Mouse (Mus musculus) midbrain, embryonic 12.5 days (tissue): ENCODE measurements around the gene Gm20532. TPM values are rescaled to one million over a fixed set of nuclear protein-coding genes. Genes with fewer than 3 reads are reported as not detected.
A peak's percentile ranks its signal among the peaks of the same experiment; 100 is the strongest.

Experiments
- ATAC-seq: fragments of 200-750 bp; cut with Nextera tagmentation; 2 replicates; pipeline ENCODE4 v1.8.0; 2017; ENCODE audit warnings: low read depth, moderate TSS enrichment, moderate library complexity; ENCODE audit not compliant: low FRiP score
- H3K27ac ChIP-seq: fragments of 300-500 bp; sonication (generic); replicated peaks from 2 replicates; pipeline ENCODE4 v1.5.1; 2016; ENCODE audit warnings: mild to moderate bottlenecking
- H3K27me3 ChIP-seq: fragments of 300-500 bp; sonication (generic); 2 replicates; pipeline ENCODE4 v1.6.1; 2016; ENCODE audit warnings: mild to moderate bottlenecking
- H3K36me3 ChIP-seq: fragments of 300-500 bp; sonication (generic); 2 replicates; pipeline ENCODE4 v1.6.1; 2016
- H3K4me1 ChIP-seq: fragments of 300-500 bp; sonication (generic); 2 replicates; pipeline ENCODE4 v1.6.1; 2016
- H3K4me2 ChIP-seq: fragments of 300-500 bp; sonication (generic); replicated peaks from 2 replicates; pipeline ENCODE4 v1.6.1; 2016; ENCODE audit warnings: mild to moderate bottlenecking, moderate library complexity
- H3K4me3 ChIP-seq: fragments of 300-500 bp; sonication (generic); 2 replicates; pipeline ENCODE4 v1.5.1; 2016; ENCODE audit warnings: mild to moderate bottlenecking
- H3K9ac ChIP-seq: fragments of 300-500 bp; sonication (generic); replicated peaks from 2 replicates; pipeline ENCODE4 v1.6.1; 2016; ENCODE audit warnings: mild to moderate bottlenecking, moderate library complexity
- H3K9me3 ChIP-seq: fragments of 300-500 bp; sonication (generic); 2 replicates; pipeline ENCODE4 v1.6.1; 2016; ENCODE audit warnings: mild to moderate bottlenecking
- WGBS: fragments of 180-500 bp; shearing (Covaris S2); methylation state at CpG from one replicate; pipeline ENCODE4 v1.1.7; 2016; 5-methylcytosine and 5-hydroxymethylcytosine counted together
- polyA plus RNA-seq: library from polyadenylated mRNA; unstranded; fragments of >200 nt; fragmentation: Nextera tagmentation; extraction: Ambion mirVana; gene quantifications from 2 replicates; pipeline ENCODE4 v1.2.1, GENCODE M21; 2016

The Gm20532 gene
- polyA plus RNA-seq = not detected in 2 replicates

- no peaks in the 10 kb centered on the region for H3K9me3 ChIP-seq
- ATAC-seq = peak; percentile 82
- H3K4me1 ChIP-seq = peaks cover 10% of the 10 kb centered on the region
- peak within 1 kb of the TSS; percentile 73 for H3K4me2 ChIP-seq
- peaks cover 7% of the 10 kb centered on the region; the same call in 1 of the 2 replicates for H3K27me3 ChIP-seq
- H3K36me3 ChIP-seq = no peaks in the 10 kb centered on the region
- H3K9ac ChIP-seq = peak within 1 kb of the TSS; percentile 63
- WGBS = under 1% methylated on average over 59 of the region's 65 CpGs
- peak within 1 kb of the TSS; percentile 59 for H3K4me3 ChIP-seq
- no peak within 1 kb of the TSS; the same call in 1 of the 2 replicates for H3K27ac ChIP-seq
Measured at GRCm38 (mm10) chr2:26586294-26587043, at the start of gene Gm20532. Gene Gm20532, plus strand, starts transcription at chr2:26586639.

DNA sequence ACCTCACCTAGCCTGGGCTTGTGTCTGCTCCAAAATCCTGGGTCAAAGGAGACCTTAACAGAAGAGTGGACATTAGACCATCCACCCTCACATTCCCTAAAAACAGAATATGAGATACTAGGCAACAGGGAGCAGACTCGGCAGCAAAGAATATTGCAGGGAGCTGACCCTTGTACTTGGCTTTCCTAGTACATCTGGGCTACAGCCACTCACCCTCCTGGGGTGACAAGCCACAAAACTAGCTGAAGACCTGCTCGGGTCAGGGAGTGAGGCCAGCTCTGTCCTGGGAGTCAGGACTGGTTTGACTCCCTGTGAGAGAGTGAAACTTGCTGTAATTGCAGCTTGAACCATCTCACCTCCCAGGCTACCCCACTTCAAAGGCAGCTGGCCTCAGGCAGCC, 46.9 kb upstream of the Gm20532 start:
- 74% methylated on average over 2 of the region's 2 CpGs for WGBS
- Histone ChIP-seq H3K9ac (no peak overlapping the region), H3K27ac (no peak overlapping the region), H3K9me3 (no peaks in the 10 kb centered on the region), H3K4me3 (no peak overlapping the region), H3K4me2 (no peak overlapping the region), H3K36me3 (no peaks in the 10 kb centered on the region), H3K4me1 (peaks cover 40% of the 10 kb centered on the region), H3K27me3 (0 out of 2 replicates have a peak, but pooled peaks cover 5% of the 10 kb centered on the region)
- ATAC-seq = no peak

GRCm38 (mm10) chr2:26540721-26541120, 45.7 kb upstream of the Gm20532 start:
- Histone ChIP-seq H3K36me3 (no peaks in the 10 kb centered on the region), H3K9ac (0 out of 2 replicates have a peak overlapping the region, but pooled peaks have one; percentile 3), H3K4me3 (no peak overlapping the region), H3K4me2 (no peak overlapping the region), H3K27me3 (0 out of 2 replicates have a peak, but pooled peaks cover 5% of the 10 kb centered on the region), H3K27ac (no peak overlapping the region), H3K4me1 (peaks cover 28% of the 10 kb centered on the region), H3K9me3 (no peaks in the 10 kb centered on the region)
- ATAC-seq = no peak
- WGBS = 27% methylated on average over 7 of the region's 7 CpGs

DNA sequence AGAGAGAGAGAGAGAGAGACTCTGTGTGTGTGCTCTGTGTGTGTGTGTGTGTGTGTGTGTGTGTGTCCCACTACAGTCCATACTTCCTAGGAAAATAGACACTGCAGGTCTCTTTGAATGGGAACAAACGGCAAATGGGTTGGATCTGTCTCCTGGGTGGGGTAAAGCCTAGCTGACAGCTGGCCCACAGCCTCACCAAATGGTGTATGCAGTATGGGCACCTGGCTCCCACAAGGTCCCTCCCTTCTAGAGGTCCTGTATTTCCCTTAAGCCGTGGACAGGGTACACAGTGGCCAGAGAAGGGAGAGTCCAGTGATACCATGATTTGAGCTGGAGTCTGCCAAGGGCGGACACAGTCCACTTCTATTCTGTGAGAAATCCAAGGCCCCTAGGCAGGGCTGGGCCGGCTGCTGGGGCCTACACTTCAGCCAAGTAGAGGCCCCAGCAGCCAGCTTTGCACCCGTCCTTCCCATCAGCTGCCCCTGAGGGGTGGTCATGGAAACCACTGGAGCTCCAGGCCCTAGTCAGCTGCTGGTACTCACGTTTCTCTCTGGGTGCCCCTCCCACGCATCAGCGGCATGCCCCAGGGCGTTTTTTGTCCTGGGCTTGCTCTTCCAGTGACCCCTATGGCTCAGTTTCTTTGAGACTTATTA, 45.1 kb upstream of the Gm20532 start:
- no peak overlapping the region for H3K4me3 ChIP-seq
- H3K36me3 ChIP-seq = no peaks in the 10 kb centered on the region
- 0 out of 2 replicates have a peak, but pooled peaks cover 5% of the 10 kb centered on the region for H3K27me3 ChIP-seq
- no peak overlapping the region for H3K9ac ChIP-seq
- no peak overlapping the region for H3K4me2 ChIP-seq
- no peaks in the 10 kb centered on the region for H3K9me3 ChIP-seq
- peak overlapping the region; percentile 7 for H3K27ac ChIP-seq
- H3K4me1 ChIP-seq = peaks cover 21% of the 10 kb centered on the region
- 39% methylated on average over 9 of the region's 9 CpGs for WGBS
- no peak; the same call in 1 of the 2 replicates for ATAC-seq

DNA sequence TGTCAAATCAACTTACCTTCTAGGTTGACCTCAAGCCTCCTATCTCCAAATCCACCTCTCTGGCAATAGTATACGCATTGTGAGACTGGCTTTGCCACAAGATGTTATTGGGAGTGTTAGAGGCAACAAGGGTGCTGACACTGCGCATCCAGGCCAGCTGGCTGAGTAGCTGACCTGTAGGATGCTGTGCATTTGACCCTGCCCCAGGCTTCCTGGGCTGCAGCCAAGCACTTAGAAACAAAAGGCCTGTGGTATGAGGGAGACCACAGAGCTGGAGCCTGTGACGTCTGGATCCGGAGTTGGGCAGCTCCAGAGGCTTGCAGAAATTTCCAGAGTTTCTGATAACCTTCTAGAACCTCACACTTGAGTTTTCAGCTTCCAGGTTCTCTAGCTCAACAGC, 43.3 kb upstream of the Gm20532 start:
- peaks cover 11% of the 10 kb centered on the region; the same call in 1 of the 2 replicates for H3K27me3 ChIP-seq
- no peaks in the 10 kb centered on the region for H3K9me3 ChIP-seq
- H3K36me3 ChIP-seq = no peaks in the 10 kb centered on the region
- H3K27ac ChIP-seq = no peak overlapping the region
- peaks cover 31% of the 10 kb centered on the region for H3K4me1 ChIP-seq
- no peak overlapping the region for H3K9ac ChIP-seq
- 75% methylated on average over 4 of the region's 4 CpGs for WGBS
- H3K4me2 ChIP-seq = no peak overlapping the region
- H3K4me3 ChIP-seq = no peak overlapping the region
- ATAC-seq = no peak

GRCm38 (mm10) chr2:26543768-26544167, 42.7 kb upstream of the Gm20532 start:
- no peak overlapping the region for H3K9ac ChIP-seq
- ATAC-seq = no peak
- WGBS = 92% methylated on average over 8 of the region's 8 CpGs
- H3K4me3 ChIP-seq = no peak overlapping the region
- H3K9me3 ChIP-seq = no peaks in the 10 kb centered on the region
- peaks cover 31% of the 10 kb centered on the region for H3K4me1 ChIP-seq
- no peaks in the 10 kb centered on the region for H3K36me3 ChIP-seq
- H3K27ac ChIP-seq = no peak overlapping the region
- H3K4me2 ChIP-seq = no peak overlapping the region
- H3K27me3 ChIP-seq = peaks cover 11% of the 10 kb centered on the region; the same call in 1 of the 2 replicates

DNA sequence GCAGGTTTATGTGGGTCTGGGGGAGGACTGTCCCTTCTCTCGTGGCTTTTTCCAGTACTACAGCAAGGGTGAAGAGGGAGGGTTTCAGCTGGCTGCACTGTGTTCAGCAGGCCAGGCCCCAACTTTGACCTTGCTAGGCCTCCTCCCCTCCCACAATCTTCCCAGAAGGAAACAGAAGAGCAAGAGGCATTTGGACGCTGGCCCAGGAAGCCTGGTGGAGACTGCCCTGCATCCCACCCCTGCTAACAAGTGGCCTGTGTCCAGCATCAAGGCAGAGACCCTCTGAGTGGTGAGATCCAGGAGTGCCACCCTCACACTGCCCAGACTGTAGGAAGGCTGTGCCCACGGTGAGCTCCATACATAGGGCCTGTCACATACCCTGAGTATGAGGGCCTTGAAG, 42.2 kb upstream of the Gm20532 start:
- Histone ChIP-seq H3K9me3 (no peaks in the 10 kb centered on the region), H3K9ac (no peak overlapping the region), H3K27me3 (peaks cover 10% of the 10 kb centered on the region; the same call in 1 of the 2 replicates), H3K4me1 (peaks cover 31% of the 10 kb centered on the region), H3K27ac (no peak overlapping the region), H3K36me3 (no peaks in the 10 kb centered on the region), H3K4me3 (no peak overlapping the region), H3K4me2 (no peak overlapping the region)
- ATAC-seq = no peak
- WGBS = 73% methylated on average over 3 of the region's 3 CpGs

DNA sequence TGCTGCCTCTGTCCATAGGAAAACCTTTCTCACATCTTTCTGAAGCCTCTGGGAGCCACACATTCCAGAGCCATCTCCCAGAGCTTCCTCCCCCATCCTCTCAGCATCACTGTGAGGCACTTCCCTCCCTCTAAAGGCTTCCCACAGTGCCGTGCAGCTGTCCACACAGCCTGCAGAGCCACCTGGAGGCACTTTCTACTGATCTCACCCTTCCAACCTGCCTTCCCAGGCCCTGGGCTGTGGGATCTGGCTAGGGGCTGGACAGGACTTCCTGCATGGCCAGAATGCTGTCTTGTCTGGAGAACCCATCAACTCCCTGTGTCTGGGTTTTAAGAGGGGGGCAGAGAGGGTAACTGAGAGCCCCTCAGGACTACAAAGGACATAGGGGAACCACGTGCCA, 39.0 kb upstream of the Gm20532 start:
- Histone ChIP-seq H3K27me3 (peaks cover 6% of the 10 kb centered on the region; the same call in 1 of the 2 replicates), H3K4me3 (no peak overlapping the region), H3K4me1 (peaks cover 18% of the 10 kb centered on the region), H3K36me3 (no peaks in the 10 kb centered on the region), H3K9me3 (no peaks in the 10 kb centered on the region), H3K27ac (peak overlapping the region; percentile 26; the same call in 1 of the 2 replicates), H3K9ac (no peak overlapping the region; the same call in 1 of the 2 replicates), H3K4me2 (no peak overlapping the region)
- WGBS = 30% methylated on average over 2 of the region's 2 CpGs
- no peak for ATAC-seq

DNA sequence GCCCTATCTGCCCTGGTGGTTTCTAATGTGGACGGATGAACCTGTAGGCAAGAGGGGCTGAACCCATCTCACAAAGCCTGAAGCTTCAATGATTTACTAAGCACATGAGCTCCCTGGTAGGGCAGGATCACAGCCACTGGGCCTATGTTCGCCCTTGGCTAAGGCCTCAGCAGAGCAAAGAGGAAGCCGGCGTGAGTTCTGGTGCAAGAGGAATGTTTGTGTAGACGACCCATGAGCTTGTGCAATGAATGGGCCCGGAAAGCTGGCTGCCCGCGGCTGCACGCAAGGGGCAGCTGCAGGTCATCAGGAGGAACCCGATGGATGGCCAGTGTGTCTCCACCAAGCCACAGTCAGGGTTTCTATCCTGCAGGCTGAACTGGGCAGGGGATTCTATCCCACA, 36.6 kb upstream of the Gm20532 start:
- 86% methylated on average over 10 of the region's 10 CpGs for WGBS
- H3K4me3 ChIP-seq = no peak overlapping the region
- H3K4me2 ChIP-seq = no peak overlapping the region
- no peak overlapping the region for H3K27ac ChIP-seq
- H3K9ac ChIP-seq = no peak overlapping the region
- ATAC-seq = no peak
- H3K4me1 ChIP-seq = peaks cover 18% of the 10 kb centered on the region
- no peaks in the 10 kb centered on the region for H3K36me3 ChIP-seq
- no peaks in the 10 kb centered on the region for H3K9me3 ChIP-seq
- H3K27me3 ChIP-seq = peaks cover 6% of the 10 kb centered on the region; the same call in 1 of the 2 replicates

DNA sequence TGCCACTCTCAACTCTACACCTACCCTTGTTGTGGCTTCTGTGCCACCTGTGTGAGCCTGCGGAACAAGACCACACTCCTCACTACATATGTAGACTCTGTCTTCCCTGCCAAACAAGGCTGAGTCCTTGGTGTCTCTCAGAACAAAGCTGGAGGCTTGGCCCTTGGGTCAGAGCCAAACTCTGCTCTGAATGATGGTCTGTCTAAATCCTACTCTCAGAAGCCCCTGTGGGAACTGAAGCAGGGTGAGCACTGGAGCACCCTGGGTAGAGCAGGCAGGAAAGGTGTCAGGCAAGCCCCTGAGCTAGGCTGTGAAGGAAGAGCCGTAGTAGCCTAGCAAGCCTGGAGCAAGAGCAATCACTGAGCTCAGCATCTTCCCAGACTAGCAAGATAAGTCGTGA, 36.2 kb upstream of the Gm20532 start:
- no peak for ATAC-seq
- Histone ChIP-seq H3K4me2 (no peak overlapping the region), H3K27ac (no peak overlapping the region), H3K9ac (no peak overlapping the region), H3K36me3 (no peaks in the 10 kb centered on the region), H3K9me3 (no peaks in the 10 kb centered on the region), H3K27me3 (peaks cover 6% of the 10 kb centered on the region; the same call in 1 of the 2 replicates), H3K4me1 (peaks cover 18% of the 10 kb centered on the region), H3K4me3 (no peak overlapping the region)
- 77% methylated on average over 3 of the region's 3 CpGs for WGBS

- no peak overlapping the region for H3K9ac ChIP-seq
- H3K9me3 ChIP-seq = no peaks in the 10 kb centered on the region
- H3K4me1 ChIP-seq = peaks cover 18% of the 10 kb centered on the region
- 88% methylated on average over 3 of the region's 3 CpGs for WGBS
- no peak overlapping the region for H3K4me3 ChIP-seq
- ATAC-seq = no peak
- H3K36me3 ChIP-seq = no peaks in the 10 kb centered on the region
- no peak overlapping the region for H3K27ac ChIP-seq
- no peak overlapping the region for H3K4me2 ChIP-seq
- H3K27me3 ChIP-seq = peaks cover 6% of the 10 kb centered on the region; the same call in 1 of the 2 replicates
Measured at GRCm38 (mm10) chr2:26550777-26551176, 35.7 kb upstream of the Gm20532 start.

GRCm38 (mm10) chr2:26551446-26551845, 35.0 kb upstream of the Gm20532 start:
- no peaks in the 10 kb centered on the region for H3K36me3 ChIP-seq

More at GRCm38 (mm10) chr2:26551446-26551845, 35.0 kb upstream of the Gm20532 start:
- H3K4me1 ChIP-seq = peaks cover 18% of the 10 kb centered on the region
- WGBS = 76% methylated on average over 8 of the region's 8 CpGs
- H3K4me3 ChIP-seq = no peak overlapping the region
- no peak for ATAC-seq
- H3K27ac ChIP-seq = no peak overlapping the region
- no peak overlapping the region for H3K9ac ChIP-seq
- H3K27me3 ChIP-seq = peaks cover 6% of the 10 kb centered on the region; the same call in 1 of the 2 replicates
- H3K9me3 ChIP-seq = no peaks in the 10 kb centered on the region
- H3K4me2 ChIP-seq = no peak overlapping the region
